Mouse (Mus musculus): ENCODE measurements at regions not wholly inside any gene's neighbourhood (a gene's known extent, or its start where the extent isn't known, plus 50 kb on each side); places are given as distances from the start of the nearest gene placed in this dataset.

DNA sequence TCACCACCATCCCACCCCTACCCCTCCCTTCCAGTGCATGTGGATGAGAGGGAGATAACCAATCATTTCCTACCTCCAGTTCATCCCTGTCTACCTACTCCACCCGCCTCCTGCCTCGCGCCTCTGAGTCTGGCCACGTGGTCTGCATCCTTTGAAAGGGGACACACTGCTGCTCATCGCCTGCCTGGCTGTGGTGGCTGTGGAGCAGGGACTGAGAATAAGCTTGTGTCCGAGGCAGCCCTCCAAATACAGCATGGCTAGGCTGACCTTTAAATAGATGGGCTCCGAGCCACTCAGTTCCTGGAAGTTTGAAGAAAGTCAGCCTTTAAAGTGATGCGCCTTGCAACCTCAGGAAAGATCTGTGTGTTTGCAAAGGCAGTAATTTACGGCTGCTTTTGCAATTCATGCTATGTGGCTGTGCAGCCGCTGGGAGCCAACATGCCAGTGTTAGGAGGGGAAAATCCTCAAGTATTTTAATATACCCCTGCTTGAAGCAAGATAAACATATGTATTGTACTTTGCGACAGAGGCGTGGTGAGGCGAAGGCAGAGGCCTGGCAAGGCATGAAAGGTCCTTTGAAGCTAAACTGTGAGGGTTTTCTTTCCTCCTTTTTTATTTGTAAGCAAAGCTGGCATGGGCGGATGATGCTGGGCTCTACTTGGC lies 1214.3 kb upstream of the A1bg start:
- Histone ChIP-seq H3K27me3 (ENCODE audit: control insufficient read depth, insufficient read depth, low read length) (no peaks in the 10 kb centered on the region), H3K36me3 (ENCODE audit: control insufficient read depth, insufficient read depth, low read length) (no peaks in the 10 kb centered on the region), H3K9ac (ENCODE audit: low read depth, low read length) (no peak overlapping the region), H3K79me2 (ENCODE audit: control insufficient read depth, insufficient read depth, low read length) (0 out of 2 replicates have a peak, but pooled peaks cover 2% of the 10 kb centered on the region), H3K27ac (replicated peaks; ENCODE audit: insufficient read depth, low read depth, low read length) (no peak overlapping the region), H3K4me1 (ENCODE audit: control insufficient read depth, insufficient read depth, low read length) (peaks cover 12% of the 10 kb centered on the region), H3K4me3 (ENCODE audit: insufficient read depth, low read depth, low read length) (no peak overlapping the region)
- WGBS = 75% methylated on average over 14 of the region's 14 CpGs
- TF ChIP-seq POLR2A (IDR thresholded peaks at IDR 0.05; ENCODE audit: extremely low read depth, insufficient read depth, low read length) (no peak), CTCF (IDR thresholded peaks at IDR 0.05; ENCODE audit: low read depth, low read length) (no peak)
- DNase-seq (ENCODE audit: extremely low read depth, low read depth, low spot score) = no peak

DNA sequence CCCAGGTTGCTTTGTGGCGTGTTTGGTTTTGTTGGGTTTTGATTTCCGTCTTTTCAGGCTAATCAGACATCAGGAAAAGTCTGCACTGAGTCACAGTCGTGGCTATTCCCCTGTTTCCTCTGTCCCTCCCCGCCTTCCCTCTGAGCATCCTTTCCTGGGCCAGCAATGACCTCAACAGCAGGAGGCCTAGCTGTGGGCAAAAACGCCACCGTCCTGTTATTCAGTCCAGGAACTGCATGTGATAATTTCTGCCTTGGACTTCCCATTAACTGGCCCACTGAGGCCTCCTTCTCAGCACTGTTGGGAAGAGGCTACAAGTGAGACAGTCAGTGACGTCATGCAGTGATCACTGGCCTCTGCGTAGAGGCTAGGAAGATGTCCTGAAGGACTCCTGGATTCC lies 1212.0 kb upstream of the A1bg start:
- TF ChIP-seq CTCF (IDR thresholded peaks at IDR 0.05; ENCODE audit: low read depth, low read length) (no peak), POLR2A (IDR thresholded peaks at IDR 0.05; ENCODE audit: extremely low read depth, insufficient read depth, low read length) (no peak)
- peaks cover 15% of the 10 kb centered on the region for H3K4me1 ChIP-seq (ENCODE audit: control insufficient read depth, insufficient read depth, low read length)
- 75% methylated on average over 8 of the region's 8 CpGs for whole genome bisulfite sequencing

DNA sequence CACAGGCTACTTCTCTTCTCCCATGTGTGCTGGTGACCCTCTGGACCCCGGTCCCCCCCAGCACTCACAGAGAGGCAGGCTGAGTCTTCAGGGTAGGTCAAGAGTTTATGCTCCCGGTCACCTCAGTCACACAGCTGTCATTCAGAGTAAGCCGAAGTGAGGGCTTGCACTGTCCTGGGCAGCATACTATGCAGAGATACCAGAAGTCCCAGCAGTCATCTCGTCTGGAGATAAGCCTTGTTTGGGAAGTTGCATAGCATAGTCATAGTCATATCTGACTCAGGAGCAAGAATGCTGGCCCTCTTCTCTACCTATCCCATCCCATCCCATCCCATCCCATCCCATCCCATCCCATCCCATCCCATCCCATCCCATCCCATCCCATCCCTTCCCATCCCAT lies 1211.5 kb upstream of the A1bg start:
- no peaks in the 10 kb centered on the region for H3K36me3 ChIP-seq (ENCODE audit: control insufficient read depth, insufficient read depth, low read length)
- H3K79me2 ChIP-seq (ENCODE audit: control insufficient read depth, insufficient read depth, low read length) = 0 out of 2 replicates have a peak, but pooled peaks cover 2% of the 10 kb centered on the region
- H3K9ac ChIP-seq (ENCODE audit: low read depth, low read length) = no peak overlapping the region
- no peaks in the 10 kb centered on the region for H3K27me3 ChIP-seq (ENCODE audit: control insufficient read depth, insufficient read depth, low read length)
- 84% methylated on average over 4 of the region's 4 CpGs for WGBS
- DNase-seq (ENCODE audit: extremely low read depth, low read depth, low spot score) = no peak
- TF ChIP-seq POLR2A (IDR thresholded peaks at IDR 0.05; ENCODE audit: extremely low read depth, insufficient read depth, low read length) (no peak), CTCF (IDR thresholded peaks at IDR 0.05; ENCODE audit: low read depth, low read length) (no peak)
- peaks cover 15% of the 10 kb centered on the region for H3K4me1 ChIP-seq (ENCODE audit: control insufficient read depth, insufficient read depth, low read length)
- H3K27ac ChIP-seq (replicated peaks; ENCODE audit: insufficient read depth, low read depth, low read length) = no peak overlapping the region
- no peak overlapping the region for H3K4me3 ChIP-seq (ENCODE audit: insufficient read depth, low read depth, low read length)

More for the DNA sequence above, 1212.0 kb upstream of the A1bg start:
- Histone ChIP-seq H3K79me2 (ENCODE audit: control insufficient read depth, insufficient read depth, low read length) (0 out of 2 replicates have a peak, but pooled peaks cover 2% of the 10 kb centered on the region), H3K27me3 (ENCODE audit: control insufficient read depth, insufficient read depth, low read length) (no peaks in the 10 kb centered on the region), H3K9ac (ENCODE audit: low read depth, low read length) (no peak overlapping the region), H3K27ac (replicated peaks; ENCODE audit: insufficient read depth, low read depth, low read length) (no peak overlapping the region), H3K36me3 (ENCODE audit: control insufficient read depth, insufficient read depth, low read length) (no peaks in the 10 kb centered on the region), H3K4me3 (ENCODE audit: insufficient read depth, low read depth, low read length) (no peak overlapping the region)
- DNase-seq (ENCODE audit: extremely low read depth, low read depth, low spot score) = no peak

DNA sequence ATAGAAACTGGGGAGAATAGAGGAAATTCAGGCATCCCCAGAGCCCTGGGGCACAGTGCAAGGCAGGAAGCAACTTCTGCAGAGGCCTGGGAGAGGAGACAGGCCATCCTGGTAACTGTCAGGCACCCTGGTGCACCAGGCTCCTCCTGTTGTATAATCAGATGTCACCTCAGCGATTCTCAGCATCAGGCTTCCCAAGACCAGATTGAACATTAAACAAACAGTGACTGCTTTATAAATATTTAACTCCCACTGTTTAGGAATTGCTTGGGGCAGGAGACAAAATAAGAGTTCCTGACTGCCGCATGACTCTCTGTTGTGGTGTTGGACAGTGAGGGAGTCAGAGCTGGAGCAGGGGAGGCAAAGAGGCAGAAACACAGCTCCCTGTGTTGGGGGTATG lies 1210.1 kb upstream of the A1bg start:
- TF ChIP-seq CTCF (IDR thresholded peaks at IDR 0.05; ENCODE audit: low read depth, low read length) (no peak), POLR2A (IDR thresholded peaks at IDR 0.05; ENCODE audit: extremely low read depth, insufficient read depth, low read length) (0 out of 2 replicates have a peak, but pooled peaks have one; percentile 18)
- WGBS = 18% methylated on average over 2 of the region's 2 CpGs
- peak overlapping the region; percentile 25; the same call in 1 of the 2 replicates for H3K9ac ChIP-seq (ENCODE audit: low read depth, low read length)
- no peaks in the 10 kb centered on the region for H3K36me3 ChIP-seq (ENCODE audit: control insufficient read depth, insufficient read depth, low read length)
- peak; percentile 86 for DNase-seq (ENCODE audit: extremely low read depth, low read depth, low spot score)
- peaks cover 20% of the 10 kb centered on the region for H3K4me1 ChIP-seq (ENCODE audit: control insufficient read depth, insufficient read depth, low read length)
- H3K79me2 ChIP-seq (ENCODE audit: control insufficient read depth, insufficient read depth, low read length) = 0 out of 2 replicates have a peak, but pooled peaks cover 2% of the 10 kb centered on the region
- no peaks in the 10 kb centered on the region for H3K27me3 ChIP-seq (ENCODE audit: control insufficient read depth, insufficient read depth, low read length)
- H3K27ac ChIP-seq (replicated peaks; ENCODE audit: insufficient read depth, low read depth, low read length) = peak overlapping the region; percentile 62
- H3K4me3 ChIP-seq (ENCODE audit: insufficient read depth, low read depth, low read length) = no peak overlapping the region

DNA sequence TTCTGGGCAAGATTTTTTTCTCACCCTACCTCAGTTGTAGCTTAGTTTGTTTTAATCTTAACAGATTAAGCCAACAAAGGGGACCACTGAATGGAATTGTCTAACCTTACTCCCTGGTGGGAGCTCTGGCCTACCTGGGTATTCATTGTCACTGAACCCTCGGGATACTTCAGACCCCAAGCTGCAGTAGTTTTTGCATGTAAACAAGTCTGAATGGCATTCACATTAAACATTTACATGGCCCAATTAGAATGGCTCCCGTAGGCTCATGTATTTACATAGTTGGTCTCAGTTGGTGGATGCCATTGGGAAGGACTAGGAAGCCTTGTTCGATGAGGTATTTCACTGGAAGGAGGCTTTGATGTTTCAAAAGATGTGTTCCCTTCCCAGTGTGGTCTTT lies 1208.9 kb upstream of the A1bg start:
- Histone ChIP-seq H3K4me1 (ENCODE audit: control insufficient read depth, insufficient read depth, low read length) (peaks cover 20% of the 10 kb centered on the region), H3K79me2 (ENCODE audit: control insufficient read depth, insufficient read depth, low read length) (0 out of 2 replicates have a peak, but pooled peaks cover 2% of the 10 kb centered on the region), H3K27me3 (ENCODE audit: control insufficient read depth, insufficient read depth, low read length) (no peaks in the 10 kb centered on the region), H3K9ac (ENCODE audit: low read depth, low read length) (no peak overlapping the region), H3K36me3 (ENCODE audit: control insufficient read depth, insufficient read depth, low read length) (no peaks in the 10 kb centered on the region), H3K27ac (replicated peaks; ENCODE audit: insufficient read depth, low read depth, low read length) (no peak overlapping the region; the same call in 1 of the 2 replicates), H3K4me3 (ENCODE audit: insufficient read depth, low read depth, low read length) (no peak overlapping the region)
- 85% methylated on average over 3 of the region's 3 CpGs for WGBS
- TF ChIP-seq POLR2A (IDR thresholded peaks at IDR 0.05; ENCODE audit: extremely low read depth, insufficient read depth, low read length) = no peak
- TF ChIP-seq CTCF (IDR thresholded peaks at IDR 0.05; ENCODE audit: low read depth, low read length) = no peak
- DNase-seq (ENCODE audit: extremely low read depth, low read depth, low spot score) = no peak

DNA sequence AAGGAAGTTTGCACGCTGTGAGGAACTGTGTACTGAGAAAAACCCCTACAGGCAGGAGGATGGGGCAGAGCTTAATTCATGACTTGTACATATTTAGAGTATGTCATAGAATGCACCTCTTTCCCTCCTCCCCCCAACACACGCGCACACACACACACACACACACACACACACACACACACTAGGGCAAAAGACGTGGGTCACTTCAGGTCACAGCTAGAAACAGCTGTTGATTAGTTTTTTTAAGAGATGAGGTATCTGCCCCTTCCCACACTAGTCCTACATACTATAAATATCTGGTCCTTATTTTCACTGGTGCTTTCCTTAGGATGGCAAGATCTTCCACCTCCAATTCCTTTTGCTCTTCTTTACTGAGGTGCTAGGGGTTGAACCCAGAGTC lies 1207.7 kb upstream of the A1bg start:
- no peak overlapping the region for H3K27ac ChIP-seq (replicated peaks; ENCODE audit: insufficient read depth, low read depth, low read length)
- peaks cover 20% of the 10 kb centered on the region for H3K4me1 ChIP-seq (ENCODE audit: control insufficient read depth, insufficient read depth, low read length)
- DNase-seq (ENCODE audit: extremely low read depth, low read depth, low spot score) = no peak
- H3K9ac ChIP-seq (ENCODE audit: low read depth, low read length) = no peak overlapping the region
- H3K27me3 ChIP-seq (ENCODE audit: control insufficient read depth, insufficient read depth, low read length) = no peaks in the 10 kb centered on the region
- no peak overlapping the region for H3K4me3 ChIP-seq (ENCODE audit: insufficient read depth, low read depth, low read length)
- TF ChIP-seq CTCF (IDR thresholded peaks at IDR 0.05; ENCODE audit: low read depth, low read length) = no peak
- 0 out of 2 replicates have a peak, but pooled peaks cover 2% of the 10 kb centered on the region for H3K79me2 ChIP-seq (ENCODE audit: control insufficient read depth, insufficient read depth, low read length)
- no peaks in the 10 kb centered on the region for H3K36me3 ChIP-seq (ENCODE audit: control insufficient read depth, insufficient read depth, low read length)
- 91% methylated on average over 4 of the region's 4 CpGs for WGBS
